Mouse (Mus musculus): ENCODE results near the gene Nckap5.
"Not testable (repeated sequence)": the region's sequence is repeated elsewhere in the genome, so short reads cannot be mapped to it uniquely, and the experiment has no call there.

The Nckap5 gene

DNA sequence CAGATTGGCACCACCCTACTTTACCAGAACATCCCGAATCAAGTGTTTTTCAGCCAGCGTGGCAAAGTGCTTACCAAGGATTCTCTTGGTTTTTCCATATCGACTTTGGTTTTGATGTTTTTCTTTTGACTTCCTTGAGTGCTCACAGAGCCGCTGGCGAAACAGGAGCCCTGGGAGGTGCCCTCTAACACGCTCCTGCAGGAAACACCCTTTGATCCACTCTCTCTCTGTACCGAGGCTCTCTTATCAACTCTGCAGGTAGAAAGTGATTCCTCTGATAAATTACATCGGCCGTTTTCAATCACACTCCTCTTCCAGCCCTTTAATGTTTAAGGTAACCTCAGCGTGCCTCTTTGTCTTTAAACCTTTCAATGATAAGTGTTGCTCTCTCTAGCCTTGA lies 807.6 kb downstream of the Nckap5 start:
- no peak for DNase-seq (ENCODE audit: low spot score in 2 of 2)

DNA sequence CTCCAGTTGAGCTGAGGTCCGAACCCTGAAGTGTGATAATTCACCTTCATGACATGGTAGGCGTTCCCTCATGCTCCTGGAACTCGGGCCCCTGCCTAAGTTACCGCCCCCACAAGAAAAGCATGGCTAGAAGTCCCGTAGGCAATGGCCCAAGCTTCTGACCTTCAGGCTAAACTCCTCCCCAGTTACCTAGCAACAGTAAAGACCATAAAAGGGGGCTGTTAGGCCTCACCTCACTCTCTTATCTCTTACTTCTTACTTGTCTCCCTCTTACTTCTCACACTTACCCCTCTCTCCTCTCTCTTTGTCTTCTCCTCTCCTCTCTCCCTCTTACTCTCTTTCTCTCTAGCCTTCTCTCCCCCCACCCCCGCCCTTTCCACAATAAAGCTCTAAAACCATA lies 811.9 kb downstream of the Nckap5 start:
- DNase-seq (ENCODE audit: low spot score in 2 of 2): not testable (repeated sequence)

DNA sequence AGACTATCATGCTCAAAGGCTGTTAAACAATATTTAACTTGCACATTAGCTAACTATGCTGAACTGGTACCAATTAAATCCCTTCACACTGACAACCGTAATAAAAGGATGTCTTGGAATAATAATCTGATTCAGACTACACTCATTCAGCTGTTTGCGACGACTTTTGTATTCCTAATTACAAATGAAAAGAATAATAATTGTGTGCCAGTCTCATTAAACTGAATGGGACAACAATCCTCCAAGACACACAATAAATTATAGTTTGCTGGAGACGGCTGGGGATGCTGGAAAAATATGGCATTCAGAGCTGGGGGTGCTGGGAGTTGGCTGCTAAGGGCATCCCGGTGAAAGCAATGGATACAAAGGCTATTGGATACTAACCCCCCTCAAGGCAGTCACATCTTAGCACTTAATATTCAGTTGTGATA lies 818.9 kb downstream of the Nckap5 start:
- no peak for DNase-seq (ENCODE audit: low spot score in 2 of 2)

DNA sequence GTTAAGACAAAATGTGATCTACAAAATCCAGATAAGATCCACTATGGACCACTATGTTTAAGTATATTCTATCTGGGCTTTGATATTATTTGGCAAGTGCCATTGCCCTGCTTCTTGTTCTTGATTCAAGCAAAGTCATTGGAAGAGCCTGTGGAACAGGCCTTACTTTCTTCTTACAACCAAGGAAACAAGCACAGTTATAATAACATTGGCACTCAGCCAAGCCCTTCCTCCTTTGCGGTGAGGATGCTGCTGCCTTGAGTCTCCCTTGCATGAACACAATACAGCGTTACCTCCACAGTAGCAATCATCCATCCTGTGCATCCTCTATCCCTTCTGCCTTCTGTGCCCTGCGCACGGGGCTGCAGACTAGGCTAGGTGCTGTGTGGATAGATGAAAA lies 823.0 kb downstream of the Nckap5 start:
- DNase-seq (ENCODE audit: low spot score in 2 of 2): no peak

- DNase-seq (ENCODE audit: low spot score in 2 of 2): no peak
These were observed 824.9 kb downstream of the Nckap5 start for GRCm38 (mm10) chr1:126005672-126006071.

- DNase-seq (ENCODE audit: low spot score in 2 of 2): no peak
These were observed 834.1 kb downstream of the Nckap5 start for GRCm38 (mm10) chr1:125996540-125996939.

DNA sequence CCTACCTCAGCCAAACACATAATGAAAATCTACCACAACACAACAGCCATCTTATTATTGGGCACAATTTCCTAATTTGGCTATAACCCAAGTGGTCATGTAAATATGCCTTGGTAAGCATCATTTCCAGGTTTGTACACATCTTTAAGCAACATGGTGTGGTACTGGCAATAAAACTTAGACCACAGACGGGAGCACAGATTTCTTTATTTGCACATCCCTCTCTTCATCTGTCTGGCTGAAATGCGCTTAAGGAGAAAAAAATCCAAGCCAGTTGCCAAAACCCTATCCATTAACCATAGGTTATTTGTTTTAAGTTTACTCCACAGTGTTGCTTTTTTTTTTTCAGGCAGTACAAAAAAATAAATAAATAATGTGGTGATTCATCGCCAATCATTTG lies 842.8 kb downstream of the Nckap5 start:
- DNase-seq (ENCODE audit: low spot score in 2 of 2): no peak

DNA sequence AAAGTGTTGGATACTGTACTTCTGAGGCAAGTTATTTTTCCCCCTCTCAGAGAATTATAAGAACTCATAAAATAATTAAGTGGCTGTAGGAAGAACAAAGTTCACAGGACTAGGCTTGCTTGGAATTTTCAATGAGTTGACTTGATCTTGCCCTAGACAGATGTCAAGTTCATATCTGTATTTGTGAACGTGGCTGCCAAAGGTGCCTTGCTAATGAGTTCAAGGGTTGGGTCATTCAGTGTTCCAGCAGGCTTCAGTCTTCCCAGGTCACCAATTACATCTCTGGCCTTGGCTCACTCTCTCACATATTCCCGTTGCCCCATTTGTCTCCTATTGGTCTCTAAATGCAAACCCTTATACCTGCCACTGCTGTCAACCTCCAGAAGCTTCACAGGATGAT lies 846.0 kb downstream of the Nckap5 start:
- DNase-seq (ENCODE audit: low spot score in 2 of 2): no peak

DNA sequence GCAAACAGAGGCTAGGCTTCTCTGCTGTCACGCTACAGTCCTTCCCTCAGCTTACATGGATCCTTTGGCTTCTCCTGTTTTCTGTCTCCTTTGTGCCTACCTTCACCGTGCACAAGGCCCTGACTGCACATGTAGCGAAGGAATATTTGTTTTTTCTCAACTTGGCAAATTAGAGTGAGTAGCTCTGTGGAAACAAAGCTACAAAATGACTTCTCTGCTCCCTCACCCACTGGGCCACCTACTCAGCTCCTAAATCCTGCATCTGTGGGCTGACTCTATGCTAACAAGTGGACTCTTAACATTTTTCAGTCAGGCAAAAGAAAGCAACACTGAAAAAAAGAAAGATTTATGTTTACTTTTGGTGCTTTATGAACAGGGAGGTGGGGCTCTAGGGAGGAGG lies 856.0 kb downstream of the Nckap5 start:
- DNase-seq (ENCODE audit: low spot score in 2 of 2): no peak

DNA sequence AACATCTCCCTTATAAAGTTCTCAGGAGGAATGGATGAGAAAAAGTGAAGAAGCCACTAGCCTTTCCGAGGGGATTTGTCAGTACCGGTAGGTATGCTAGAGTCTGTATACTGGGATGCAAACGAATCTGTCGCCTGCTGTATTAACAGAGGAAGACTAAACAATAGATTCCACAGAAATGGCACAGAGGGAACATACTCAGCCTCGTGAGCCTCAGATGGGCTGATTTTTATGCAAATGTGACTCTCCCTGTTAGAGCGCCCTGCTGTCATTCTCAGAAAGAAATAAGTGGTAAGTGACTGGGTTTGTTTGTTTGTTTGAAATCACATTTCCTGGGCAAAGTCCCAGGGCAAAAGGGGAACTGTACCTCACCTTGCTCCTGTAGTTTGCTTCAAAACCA lies 858.7 kb downstream of the Nckap5 start:
- no peak for DNase-seq (ENCODE audit: low spot score in 2 of 2)

DNA sequence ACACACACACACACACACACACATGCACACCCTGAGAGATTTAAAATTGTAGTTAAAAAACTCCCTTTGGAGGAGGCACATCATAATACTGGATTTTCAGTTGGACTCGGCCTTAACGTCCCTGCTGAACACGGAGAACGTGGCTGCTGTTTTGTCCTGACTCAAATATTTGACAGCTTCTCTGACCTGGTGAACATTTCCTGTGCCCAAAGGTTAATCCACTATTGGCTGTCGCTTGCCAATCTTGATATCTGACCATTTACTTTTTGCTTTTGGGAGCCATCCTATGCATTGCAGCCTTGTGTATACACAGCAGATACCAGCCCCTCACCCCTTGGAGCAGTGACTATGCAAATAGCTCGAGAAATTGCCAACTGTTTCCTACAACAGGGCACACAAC lies 862.9 kb downstream of the Nckap5 start:
- no peak for DNase-seq (ENCODE audit: low spot score in 2 of 2)

- DNase-seq (ENCODE audit: low spot score in 2 of 2): no peak
These were observed 879.6 kb downstream of the Nckap5 start for GRCm38 (mm10) chr1:125951026-125951425.

DNA sequence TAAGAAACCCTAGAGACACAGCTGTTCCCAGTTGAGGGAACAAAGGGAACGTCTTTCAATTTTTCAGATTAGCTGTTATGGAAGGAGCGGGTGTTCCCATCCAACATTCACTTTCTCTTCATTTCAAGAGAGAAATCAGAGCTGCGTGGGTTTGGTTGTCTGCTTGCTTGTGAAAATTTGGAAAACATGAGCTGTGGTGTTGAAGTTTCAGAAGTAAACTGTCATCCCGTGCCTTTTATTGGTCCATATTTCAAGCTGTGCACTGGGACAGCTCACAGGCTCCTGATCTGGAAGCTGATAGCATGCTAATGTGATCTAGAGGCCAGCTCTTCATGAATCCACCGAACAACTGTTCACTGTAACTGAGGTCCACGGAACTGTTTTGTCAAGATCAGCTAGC lies 881.5 kb downstream of the Nckap5 start:
- DNase-seq (ENCODE audit: low spot score in 2 of 2): no peak

DNA sequence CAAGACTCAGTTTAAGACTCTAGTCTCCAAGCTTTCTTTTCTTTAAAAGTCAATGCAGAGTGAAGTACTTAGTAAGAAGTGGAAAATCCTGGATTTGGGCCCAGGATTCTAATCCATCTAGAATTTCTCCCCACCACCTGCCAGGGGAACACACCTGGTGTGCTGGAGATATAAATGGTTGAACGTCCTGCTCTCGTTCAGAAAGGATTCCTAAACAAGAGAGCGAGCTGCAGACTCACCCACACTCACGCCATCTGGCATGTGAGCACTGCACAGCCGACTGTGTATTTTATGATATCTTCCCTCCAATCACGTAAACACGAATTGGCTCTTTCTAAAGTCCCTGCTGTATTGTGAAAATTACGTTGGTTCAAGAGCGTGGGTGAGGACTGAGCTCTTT lies 885.5 kb downstream of the Nckap5 start:
- no peak for DNase-seq (ENCODE audit: low spot score in 2 of 2)

DNA sequence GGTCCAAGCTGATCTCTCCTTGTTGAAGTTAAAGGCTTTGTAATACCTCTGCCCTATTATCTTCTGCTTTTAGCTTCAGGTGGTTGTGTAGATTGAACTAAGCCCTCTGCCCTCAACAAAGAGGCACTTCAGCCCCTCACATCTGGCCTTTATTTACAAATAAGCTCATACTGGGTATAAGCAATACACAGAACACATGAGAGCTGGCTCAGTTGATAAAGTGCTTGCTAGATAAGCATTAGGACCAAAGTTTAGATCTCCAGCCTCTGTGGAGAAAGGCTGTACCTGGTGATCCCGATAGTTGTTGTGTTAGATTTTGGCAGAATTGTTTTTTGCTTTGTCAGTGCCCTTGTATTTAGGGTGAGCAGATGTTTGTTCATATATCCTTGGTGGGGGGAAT lies 887.3 kb downstream of the Nckap5 start:
- DNase-seq (ENCODE audit: low spot score in 2 of 2): no peak

GRCm38 (mm10) chr1:125925486-125925885 lies 905.1 kb downstream of the Nckap5 start:
- DNase-seq (ENCODE audit: low spot score in 2 of 2): no peak

- DNase-seq (ENCODE audit: low spot score in 2 of 2): no peak
These were observed 907.5 kb downstream of the Nckap5 start for GRCm38 (mm10) chr1:125923062-125923461.

GRCm38 (mm10) chr1:125920696-125921095 lies 909.9 kb downstream of the Nckap5 start:
- DNase-seq (ENCODE audit: low spot score in 2 of 2): no peak

DNA sequence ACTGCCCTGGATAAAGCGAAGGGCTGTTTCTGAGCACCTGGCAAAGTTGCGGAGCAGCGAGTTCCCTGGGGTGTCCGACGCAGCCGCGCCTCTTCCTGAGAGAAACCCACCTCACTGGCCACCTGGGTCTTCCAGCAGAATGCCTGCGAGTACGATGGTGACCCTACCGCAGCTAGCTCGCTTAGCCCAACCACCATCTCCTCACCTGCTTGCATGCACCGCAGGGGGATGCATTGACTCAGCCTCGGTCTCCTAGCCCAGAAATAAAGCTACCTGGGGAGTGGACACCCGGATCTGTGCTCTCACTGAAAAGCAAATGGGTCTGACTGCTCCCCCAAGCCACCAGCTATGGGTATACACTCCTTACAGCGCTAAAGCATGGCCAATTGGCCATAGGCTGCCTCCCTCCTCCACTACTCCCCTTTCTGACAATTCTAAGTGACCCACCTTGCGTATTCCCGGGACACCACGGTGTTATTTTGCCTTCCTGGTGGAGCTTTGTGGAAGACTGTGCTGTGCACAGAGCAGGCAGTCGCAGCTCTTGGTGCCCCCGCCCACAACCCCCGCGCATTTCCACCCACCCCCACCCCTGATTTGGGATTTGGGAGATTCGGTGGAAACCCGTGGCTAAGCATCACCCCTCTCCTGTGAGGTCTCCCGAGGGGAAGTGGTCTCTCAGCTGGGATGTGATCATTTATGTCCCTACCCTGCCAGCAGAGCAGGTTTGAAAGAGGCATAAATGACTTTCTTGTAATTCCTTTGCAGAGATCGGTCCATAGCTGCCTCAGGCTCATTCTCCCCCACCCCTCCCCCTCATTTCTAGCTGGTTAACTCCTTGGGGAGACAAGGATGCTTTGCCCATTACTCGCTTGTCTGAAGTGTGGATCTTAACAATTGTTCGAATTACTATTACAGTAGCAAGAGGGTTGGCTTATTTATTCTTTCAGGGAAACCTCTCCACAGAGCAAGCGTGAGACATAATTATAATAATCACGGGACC lies 917.7 kb downstream of the Nckap5 start, which contains the start of gene Lypd1:
Gene Lypd1, minus strand, starts transcription at position 501 of the 1,000 bp plus-strand sequence.
- DNase-seq (ENCODE audit: low spot score in 2 of 2): no peak

GRCm38 (mm10) chr1:125911901-125912445 lies 918.6 kb downstream of the Nckap5 start:
- no peak for DNase-seq (ENCODE audit: low spot score in 2 of 2)

GRCm38 (mm10) chr1:125911337-125911900 lies 919.2 kb downstream of the Nckap5 start:
- no peak for DNase-seq (ENCODE audit: low spot score in 2 of 2)

DNA sequence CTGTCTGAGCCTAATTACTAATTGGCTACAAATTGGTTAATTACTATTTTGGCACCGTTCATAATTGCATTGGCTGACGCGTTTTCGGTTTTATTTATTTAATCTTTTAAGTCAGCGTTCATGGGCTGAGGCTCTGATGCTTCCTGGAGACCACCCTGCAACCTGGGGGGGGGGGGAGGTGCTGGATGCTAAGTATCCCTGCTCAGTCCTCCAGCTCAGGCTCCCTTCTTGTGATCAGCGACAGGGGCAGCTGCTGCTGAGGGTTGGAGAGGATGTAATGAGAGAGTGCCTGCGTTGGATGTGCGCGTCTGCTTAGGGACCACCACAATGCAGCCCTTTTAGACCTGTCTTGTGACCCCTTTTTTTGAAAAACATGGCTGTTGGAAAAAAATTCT lies 919.7 kb downstream of the Nckap5 start:
- no peak for DNase-seq (ENCODE audit: low spot score in 2 of 2)

Measured in spleen, postnatal 14 days (tissue).